Mouse (Mus musculus) neural tube, embryonic 13.5 days (tissue): Measurements from ENCODE around the gene Tmem203. TPM values are rescaled to one million over a fixed set of nuclear protein-coding genes. Genes with fewer than 3 reads are reported as not detected.
A peak's percentile ranks its signal among the peaks of the same experiment; 100 is the strongest.

Experiments
- ATAC-seq: fragments of 200-750 bp; cut with Nextera tagmentation; 2 replicates; pipeline ENCODE4 v1.8.0; 2017; ENCODE audit warnings: low read depth, mild to moderate bottlenecking, moderate TSS enrichment, moderate library complexity
- H3K27ac ChIP-seq: fragments of 300-500 bp; sonication (generic); replicated peaks from 2 replicates; pipeline ENCODE4 v1.5.1; 2015; ENCODE audit warnings: moderate library complexity, mild to moderate bottlenecking, inconsistent platforms
- H3K27me3 ChIP-seq: fragments of 300-500 bp; sonication (generic); 2 replicates; pipeline ENCODE4 v1.6.1; 2015; ENCODE audit warnings: mild to moderate bottlenecking, inconsistent platforms
- H3K36me3 ChIP-seq: fragments of 300-500 bp; sonication (generic); 2 replicates; pipeline ENCODE4 v1.6.1; 2015; ENCODE audit warnings: mild to moderate bottlenecking, inconsistent platforms
- H3K4me1 ChIP-seq: fragments of 300-500 bp; sonication (generic); replicated peaks from 2 replicates; pipeline ENCODE4 v1.6.1; 2015; ENCODE audit warnings: inconsistent platforms
- H3K4me2 ChIP-seq: fragments of 300-500 bp; sonication (generic); 2 replicates; pipeline ENCODE4 v1.6.1; 2015; ENCODE audit warnings: inconsistent platforms, mild to moderate bottlenecking, moderate library complexity
- H3K4me3 ChIP-seq: fragments of 300-500 bp; sonication (generic); 2 replicates; pipeline ENCODE4 v1.5.1; 2015; ENCODE audit warnings: mild to moderate bottlenecking, inconsistent platforms
- H3K9ac ChIP-seq: fragments of 300-500 bp; sonication (generic); 2 replicates; pipeline ENCODE4 v1.6.1; 2015; ENCODE audit warnings: moderate library complexity, mild to moderate bottlenecking, inconsistent platforms
- H3K9me3 ChIP-seq: fragments of 300-500 bp; sonication (generic); 2 replicates; pipeline ENCODE4 v1.6.1; 2016; ENCODE audit warnings: inconsistent platforms
- WGBS: fragments of 180-500 bp; shearing (Covaris S2); methylation state at CpG from one replicate; pipeline ENCODE4 v1.1.7; 2015; 5-methylcytosine and 5-hydroxymethylcytosine counted together
- polyA plus RNA-seq: library from polyadenylated mRNA; unstranded; fragments of >200 nt; fragmentation: Nextera tagmentation; extraction: Ambion mirVana; gene quantifications from 2 replicates; pipeline ENCODE4 v1.2.1, GENCODE M21; 2015

The Tmem203 gene
- polyA plus RNA-seq, 1 experiment from 2014 or later, result 18.8 TPM

DNA sequence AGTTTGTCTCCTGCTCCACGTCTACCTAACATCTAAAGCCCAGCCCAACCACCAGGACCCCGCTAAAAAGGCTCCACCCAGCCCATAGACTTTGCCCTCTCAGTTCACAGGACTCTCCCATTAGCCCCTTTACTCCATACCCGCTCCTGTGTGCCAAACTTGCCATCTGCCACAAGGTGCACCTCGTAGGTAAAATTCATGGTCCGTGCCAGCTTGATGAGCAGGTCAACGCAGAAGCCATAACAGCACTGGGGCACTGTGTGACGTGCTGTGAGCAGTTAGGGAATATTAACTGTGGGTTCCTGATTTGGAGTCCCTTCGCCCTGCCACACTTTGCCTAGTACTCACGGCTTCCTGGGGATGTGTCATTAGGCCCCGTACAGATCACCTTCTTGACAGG is 42.8 kb downstream of the Tmem203 start:
- no peaks in the 10 kb centered on the region for H3K9me3 ChIP-seq
- H3K9ac ChIP-seq, result no peak overlapping the region
- H3K36me3 ChIP-seq, result peaks cover 47% of the 10 kb centered on the region
- WGBS, result 83% methylated on average over 10 of the region's 10 CpGs
- no peak overlapping the region for H3K27ac ChIP-seq
- no peak for ATAC-seq
- no peak overlapping the region for H3K4me3 ChIP-seq
- H3K27me3 ChIP-seq, result peaks cover 70% of the 10 kb centered on the region
- H3K4me2 ChIP-seq, result no peak overlapping the region
- no peaks in the 10 kb centered on the region for H3K4me1 ChIP-seq

DNA sequence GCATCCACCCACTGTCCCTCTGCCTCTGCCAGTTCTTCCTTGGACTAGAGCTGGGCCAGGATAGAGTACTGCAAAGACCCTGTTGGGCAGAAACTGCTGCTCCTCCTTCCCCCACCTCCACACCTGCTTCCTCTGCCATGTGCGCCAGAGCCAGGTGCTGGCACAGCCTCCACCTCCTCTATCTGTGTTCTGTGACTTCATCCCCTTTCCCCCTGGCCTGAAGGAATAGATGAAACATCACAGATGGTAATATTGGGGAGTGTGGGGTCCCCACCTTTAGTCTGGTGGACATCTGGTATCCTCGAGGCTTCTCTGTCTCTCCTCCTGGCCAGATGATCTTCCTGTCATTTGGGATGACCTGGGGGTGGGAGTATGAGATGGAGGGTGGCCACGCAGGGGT is 48.2 kb downstream of the Tmem203 start:
- WGBS, result 67% methylated on average over 3 of the region's 3 CpGs

DNA sequence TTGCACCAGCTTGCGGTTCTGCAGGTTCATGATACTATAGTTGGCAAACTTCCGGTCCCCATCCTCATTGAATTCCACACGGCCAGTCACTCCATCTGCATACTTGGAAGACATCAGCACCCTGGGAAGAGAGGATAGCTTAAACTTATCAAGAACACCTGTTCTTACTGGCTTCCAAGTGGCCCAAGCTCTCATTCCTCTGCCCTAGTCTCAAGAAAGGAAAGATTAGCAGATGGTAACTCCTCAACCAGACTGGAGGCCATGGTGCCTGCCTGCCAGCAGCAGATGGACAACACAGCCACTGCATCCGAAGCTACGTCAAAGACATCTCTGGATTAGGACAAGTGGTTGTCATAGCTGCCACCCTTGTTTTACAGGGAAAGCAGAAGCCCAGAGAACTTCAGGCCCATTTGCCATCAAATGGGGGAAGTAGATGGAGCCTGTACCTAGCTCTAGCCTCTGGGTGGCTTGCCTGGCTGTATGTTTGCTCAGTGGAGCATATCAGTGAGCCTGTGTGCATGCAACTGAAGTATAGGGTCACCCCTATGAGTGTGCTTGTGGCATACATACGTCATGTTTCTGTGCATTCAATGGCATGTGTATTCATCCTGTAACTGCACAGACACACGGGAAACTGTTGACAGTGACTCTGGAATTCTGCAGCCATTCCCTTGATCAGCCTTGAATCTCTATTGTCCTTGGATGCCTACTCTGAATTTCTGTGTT is 48.9 kb downstream of the Tmem203 start:
- H3K4me2 ChIP-seq, result peak overlapping the region; percentile 74
- H3K4me1 ChIP-seq, result peaks cover 17% of the 10 kb centered on the region
- no peaks in the 10 kb centered on the region for H3K9me3 ChIP-seq
- peak overlapping the region; percentile 45; the same call in 1 of the 2 replicates for H3K4me3 ChIP-seq
- 76% methylated on average over 7 of the region's 7 CpGs for WGBS
- ATAC-seq, result no peak
- H3K9ac ChIP-seq, result peak overlapping the region; percentile 66; the same call in 1 of the 2 replicates
- H3K27ac ChIP-seq, result no peak overlapping the region
- H3K27me3 ChIP-seq, result peaks cover 66% of the 10 kb centered on the region
- H3K36me3 ChIP-seq, result peaks cover 37% of the 10 kb centered on the region

More for the DNA sequence above, 48.2 kb downstream of the Tmem203 start:
- no peak overlapping the region for H3K27ac ChIP-seq
- H3K4me1 ChIP-seq, result peaks cover 17% of the 10 kb centered on the region
- H3K9me3 ChIP-seq, result no peaks in the 10 kb centered on the region
- ATAC-seq, result no peak
- peaks cover 62% of the 10 kb centered on the region for H3K27me3 ChIP-seq
- H3K9ac ChIP-seq, result no peak overlapping the region
- no peak overlapping the region for H3K4me3 ChIP-seq
- peaks cover 31% of the 10 kb centered on the region for H3K36me3 ChIP-seq
- no peak overlapping the region for H3K4me2 ChIP-seq

DNA sequence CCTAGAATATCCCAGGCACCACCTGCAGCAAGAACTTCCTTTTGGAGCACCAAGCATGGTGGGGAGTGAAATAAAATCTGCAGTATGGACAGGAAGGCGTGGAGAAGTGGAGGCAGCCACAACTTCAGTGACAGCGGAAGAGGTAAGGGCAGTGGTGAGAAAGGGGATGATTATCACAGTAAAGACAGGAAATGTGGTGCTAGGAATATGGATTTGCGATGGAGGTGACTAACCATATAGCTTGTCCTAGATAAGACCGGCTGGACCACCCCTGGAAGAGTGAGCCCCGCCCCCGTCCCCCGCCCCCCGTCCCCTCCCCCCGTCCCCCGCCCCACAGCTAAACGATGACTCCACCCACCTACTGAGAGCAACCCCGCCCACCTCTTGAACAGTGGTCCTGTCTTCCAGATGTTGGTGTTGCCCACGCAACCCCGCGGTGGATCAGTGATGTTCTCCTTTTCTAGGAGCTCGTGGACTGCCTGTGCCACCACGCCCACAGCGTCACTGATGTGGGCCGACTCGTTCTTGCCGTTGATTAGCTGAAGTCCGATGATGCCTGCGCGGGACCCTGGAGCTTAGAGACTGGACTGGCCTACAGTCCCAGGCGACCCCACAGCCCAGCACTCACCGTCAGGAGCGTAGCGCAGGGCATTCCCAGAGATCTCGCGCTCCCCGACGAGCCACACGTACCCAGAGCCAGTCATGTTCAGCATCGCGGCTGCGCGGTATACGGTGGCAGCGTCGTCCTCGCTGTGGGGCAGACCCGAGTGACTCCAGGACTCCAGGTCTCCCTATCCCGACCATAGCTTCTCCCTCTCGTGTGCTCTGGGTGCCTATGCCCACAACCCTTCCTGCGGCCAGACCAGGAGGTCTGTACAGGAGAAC is 49.7 kb downstream of the Tmem203 start:
- H3K27ac ChIP-seq, result no peak overlapping the region; the same call in 1 of the 2 replicates
- peaks cover 41% of the 10 kb centered on the region for H3K36me3 ChIP-seq
- WGBS, result 3% methylated on average over 45 of the region's 45 CpGs

More for the DNA sequence above, 49.7 kb downstream of the Tmem203 start:
- H3K4me1 ChIP-seq, result peaks cover 17% of the 10 kb centered on the region
- peaks cover 74% of the 10 kb centered on the region for H3K27me3 ChIP-seq
- ATAC-seq, result peak; percentile 82
- peak overlapping the region; percentile 45 for H3K4me3 ChIP-seq
- peak overlapping the region; percentile 74 for H3K4me2 ChIP-seq
- H3K9ac ChIP-seq, result peak overlapping the region; percentile 66
- no peaks in the 10 kb centered on the region for H3K9me3 ChIP-seq

Other genes starting within 250 kb of the Tmem203 start
- gene Nsmf, start 201.1 kb upstream of the Tmem203 start, polyA plus RNA-seq, result 125 and 134 TPM in 2 replicates
- gene Entpd8, start 175.1 kb upstream of the Tmem203 start, polyA plus RNA-seq, result not detected in 2 replicates
- not detected in 2 replicates for gene Noxa1, start 160.3 kb upstream of the Tmem203 start, polyA plus RNA-seq
- gene Nrarp, start 74.7 kb upstream of the Tmem203 start, polyA plus RNA-seq, result 25.5 and 27.9 TPM in 2 replicates
- 1.2 and 1.4 TPM in 2 replicates for gene Tor4a, start 58.6 kb upstream of the Tmem203 start, polyA plus RNA-seq
- gene Nelfb, start 44.0 kb upstream of the Tmem203 start, polyA plus RNA-seq, result 95.1 and 99.9 TPM in 2 replicates
- 0.15 TPM in 1 of 2 replicates, not detected in the other for gene Stpg3, start 40.8 kb upstream of the Tmem203 start, polyA plus RNA-seq
- gene Fam166a, start 36.7 kb upstream of the Tmem203 start, polyA plus RNA-seq, result 0.89 TPM in 1 of 2 replicates, not detected in the other
- gene Tubb4b, start 30.7 kb upstream of the Tmem203 start, polyA plus RNA-seq, result 361 and 388 TPM in 2 replicates
- not detected in 2 replicates for gene Slc34a3, start 21.1 kb upstream of the Tmem203 start, polyA plus RNA-seq
- not detected in 2 replicates for gene Rnf224, start 18.7 kb upstream of the Tmem203 start, polyA plus RNA-seq
- gene Rnf208, start 13.2 kb upstream of the Tmem203 start, polyA plus RNA-seq, result 83.0 and 91.6 TPM in 2 replicates
- gene Cysrt1, start 13.0 kb upstream of the Tmem203 start, polyA plus RNA-seq, result 0.22 TPM in 1 of 2 replicates, not detected in the other
- gene AL732309.1, start 8.6 kb upstream of the Tmem203 start, polyA plus RNA-seq, result 5.3 and 5.4 TPM in 2 replicates
- gene Tprn, start 7.2 kb downstream of the Tmem203 start, polyA plus RNA-seq, result 13.3 and 14.6 TPM in 2 replicates
- 187 and 206 TPM in 2 replicates for gene Ssna1, start 17.0 kb downstream of the Tmem203 start, polyA plus RNA-seq
- gene Anapc2, start 17.0 kb downstream of the Tmem203 start, polyA plus RNA-seq, result 128 and 131 TPM in 2 replicates
- gene Tmem210, start 32.7 kb downstream of the Tmem203 start, polyA plus RNA-seq, result not detected in 2 replicates
- gene Lrrc26, start 34.5 kb downstream of the Tmem203 start, polyA plus RNA-seq, result not detected in 2 replicates
- 27.1 and 30.2 TPM in 2 replicates for gene Grin1, start 63.7 kb downstream of the Tmem203 start, polyA plus RNA-seq
- 55.4 and 73.6 TPM in 2 replicates for gene Man1b1, start 76.9 kb downstream of the Tmem203 start, polyA plus RNA-seq
- 26.4 and 27.5 TPM in 2 replicates for gene Dpp7, start 100.9 kb downstream of the Tmem203 start, polyA plus RNA-seq
- gene Uap1l1, start 110.2 kb downstream of the Tmem203 start, polyA plus RNA-seq, result 6.0 and 8.5 TPM in 2 replicates
- 9.9 and 11.3 TPM in 2 replicates for gene Sapcd2, start 116.9 kb downstream of the Tmem203 start, polyA plus RNA-seq
- 11.0 and 14.8 TPM in 2 replicates for gene Entpd2, start 140.4 kb downstream of the Tmem203 start, polyA plus RNA-seq
- 359 and 403 TPM in 2 replicates for gene Npdc1, start 143.9 kb downstream of the Tmem203 start, polyA plus RNA-seq
- gene Fut7, start 167.8 kb downstream of the Tmem203 start, polyA plus RNA-seq, result 0.18 TPM in 1 of 2 replicates, not detected in the other
- gene Abca2, start 173.3 kb downstream of the Tmem203 start, polyA plus RNA-seq, result 9.8 and 10.2 TPM in 2 replicates
- 2.8 and 3.2 TPM in 2 replicates for gene Clic3, start 201.4 kb downstream of the Tmem203 start, polyA plus RNA-seq
- gene Paxx, start 205.7 kb downstream of the Tmem203 start, polyA plus RNA-seq, result 85.1 and 97.1 TPM in 2 replicates
- 19.7 and 19.9 TPM in 2 replicates for gene Ptgds, start 214.6 kb downstream of the Tmem203 start, polyA plus RNA-seq
- not detected in 2 replicates for gene Lcn12, start 238.5 kb downstream of the Tmem203 start, polyA plus RNA-seq
- gene Fbxw5, start 245.3 kb downstream of the Tmem203 start, polyA plus RNA-seq, result 124 and 129 TPM in 2 replicates
- gene C8g, start 246.3 kb downstream of the Tmem203 start, polyA plus RNA-seq, result 5.7 and 8.0 TPM in 2 replicates